Mouse (Mus musculus) left cerebral cortex, postnatal 4 days (tissue): ENCODE data around the gene Bmf. TPM values are rescaled to one million over a fixed set of nuclear protein-coding genes. Genes with fewer than 3 reads are reported as not detected.
A peak's percentile ranks its signal among the peaks of the same experiment; 100 is the strongest.
"Not testable (repeated sequence)": the region's sequence is repeated elsewhere in the genome, so short reads cannot be mapped to it uniquely, and the experiment has no call there.

Experiments
- DNase-seq: peaks from one replicate; pipeline ENCODE4 v3.0.0-alpha.2; 2022
- intact Hi-C: fragments of 180-260 bp; cut with DNase I; formaldehyde crosslinking; loops from one replicate; pipeline ENCODE4 v1.15.1; 2025
- total RNA-seq, 2 experiments: library from RNA; stranded (reverse); gene quantifications; 2 replicates each; pipeline ENCODE4 v1.2.3; 2021

Bmf gene
- total RNA-seq, result 1 to 10 TPM; 5.7 to 6.0 TPM

DNA sequence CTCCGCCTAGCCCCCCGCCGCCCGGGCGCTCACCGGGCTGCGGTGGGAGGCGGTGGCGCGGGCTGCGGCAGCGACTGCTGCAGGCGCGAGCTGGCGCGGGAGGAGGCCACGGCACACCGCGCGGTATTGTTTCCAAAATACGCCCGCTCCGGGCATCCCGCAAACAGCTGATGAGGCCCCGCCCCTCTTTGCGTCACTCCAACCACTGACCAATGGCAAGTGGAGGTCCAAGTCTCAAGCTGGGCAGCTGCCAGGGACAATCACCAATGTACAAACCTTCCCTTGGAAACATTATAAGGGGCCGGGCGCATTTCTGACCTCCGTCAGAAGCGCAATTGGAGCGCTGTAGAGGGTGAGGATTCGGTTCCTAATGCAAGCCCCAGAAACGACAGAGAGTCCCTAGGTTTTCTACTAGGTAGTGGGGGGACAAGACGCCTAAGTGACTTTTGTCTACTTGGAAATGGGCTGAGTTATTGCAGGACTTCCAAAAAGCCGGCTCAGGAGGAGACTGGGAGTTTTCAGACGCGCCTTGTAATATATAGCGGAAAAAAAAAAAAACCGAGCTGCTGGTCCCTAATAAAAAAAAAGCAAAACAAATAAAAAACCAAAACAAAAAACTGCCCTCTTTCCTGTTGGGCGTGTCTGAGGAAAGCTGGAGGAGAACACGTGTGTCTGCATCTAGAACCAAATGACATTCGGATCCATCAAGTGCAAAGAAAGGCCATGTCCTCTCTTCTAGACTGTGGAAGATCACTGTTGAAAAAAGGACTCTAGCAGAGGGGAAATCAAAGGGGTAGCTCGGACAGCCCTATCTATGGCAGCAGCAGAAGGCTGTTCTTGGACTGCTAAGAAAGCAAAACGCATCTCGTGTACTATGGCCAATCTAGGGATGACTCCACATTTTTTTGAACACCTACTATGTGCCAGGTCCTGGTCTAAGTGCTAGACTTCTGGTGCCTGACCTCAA is at the start of gene Bmf:
TSS of gene Bmf (minus strand) at position 181 of the 967 bp plus-strand sequence.
- intact Hi-C loops, result no loop called here

DNA sequence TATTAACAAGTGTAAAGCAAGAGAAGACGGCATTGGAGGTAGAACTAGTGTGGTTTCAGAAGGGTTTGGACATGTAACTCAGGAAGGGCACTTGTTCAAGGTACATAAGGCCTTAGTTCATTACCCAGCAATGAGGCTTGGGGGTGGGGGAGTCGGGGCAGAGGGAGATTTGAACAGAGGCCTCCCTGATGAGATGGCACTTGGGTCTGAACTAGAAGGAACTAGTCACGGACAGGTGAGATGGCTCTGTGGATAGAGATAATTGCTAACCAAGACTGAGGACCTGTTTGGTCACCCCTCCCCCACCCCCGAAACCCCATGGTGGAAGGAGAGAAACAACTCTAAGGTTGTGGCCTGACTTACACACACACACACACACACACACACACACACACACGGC is 49.6 kb upstream of the Bmf start:
- DNase-seq, result no peak
- intact Hi-C loops, result no loop called here

More for the DNA sequence above, at the start of gene Bmf:
- DNase-seq, result peak; percentile 100

DNA sequence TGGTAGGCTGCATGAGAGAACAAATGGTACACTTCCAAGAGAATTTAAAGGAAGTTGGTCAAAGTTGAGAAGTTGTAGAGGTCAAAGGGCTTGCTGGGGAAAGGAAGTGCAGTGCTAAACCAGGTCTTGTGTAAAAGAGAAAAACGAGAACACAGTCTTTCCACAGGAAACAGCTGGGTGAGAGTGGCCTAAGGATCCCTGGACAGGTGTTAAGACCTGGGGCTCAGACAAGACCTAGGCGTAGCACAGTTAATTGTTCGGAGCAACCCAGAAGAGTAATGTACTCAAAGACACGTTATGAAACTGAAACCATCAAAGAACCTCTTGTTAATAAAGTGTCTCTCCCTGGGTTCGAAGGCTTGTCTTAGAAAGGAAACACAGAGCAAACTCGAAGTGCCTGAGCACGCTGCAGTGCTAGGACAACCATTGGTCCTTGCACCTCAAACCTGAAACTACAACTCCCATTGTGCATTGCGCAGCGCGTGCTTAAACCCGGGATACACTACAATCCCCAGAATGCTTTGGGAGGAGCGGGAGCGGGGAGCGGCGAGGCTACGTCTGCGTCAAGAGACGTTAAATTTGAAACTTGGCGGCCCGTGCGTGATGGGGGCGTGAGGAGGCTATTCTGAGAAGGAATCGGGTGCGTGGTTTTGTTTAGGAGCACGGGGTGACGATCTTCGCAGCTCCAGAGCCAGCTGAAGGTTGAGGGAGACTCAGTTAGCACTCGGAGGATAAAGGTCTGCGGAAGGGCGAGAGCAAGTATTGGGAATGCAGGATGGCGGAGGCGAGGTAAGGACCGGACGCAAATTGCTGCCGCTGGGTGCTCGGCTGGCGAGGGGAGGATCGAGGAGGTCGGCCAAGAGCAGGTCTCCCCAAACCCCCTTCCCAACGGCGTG is 48.4 kb upstream of the Bmf start, which contains the start of gene Bub1b:
TSS of gene Bub1b (plus strand) at position 539 of the 896 bp plus-strand sequence.
- DNase-seq, result peak; percentile 93
- intact Hi-C loops, result no loop called here

DNA sequence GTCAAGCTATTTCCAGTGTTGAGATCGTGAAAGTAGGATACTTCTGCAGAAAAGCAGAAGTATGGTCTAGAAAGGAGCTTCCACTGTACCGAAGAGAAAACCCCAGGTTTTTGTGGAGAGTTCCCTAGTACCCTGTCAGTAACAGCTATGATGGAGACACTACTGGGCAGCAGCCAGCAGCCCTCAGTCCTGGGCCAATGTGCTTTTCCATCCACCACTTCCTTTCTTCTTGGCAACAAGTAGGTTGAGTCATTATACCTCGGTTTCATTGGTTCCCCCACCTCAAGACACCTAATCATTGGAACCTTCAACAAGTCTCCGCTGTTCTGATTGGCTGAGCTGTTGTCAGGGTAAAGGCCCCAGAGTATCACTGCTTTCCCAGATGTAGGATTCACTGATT is 41.6 kb upstream of the Bmf start:
- intact Hi-C loops, result no loop called here
- DNase-seq, result no peak

DNA sequence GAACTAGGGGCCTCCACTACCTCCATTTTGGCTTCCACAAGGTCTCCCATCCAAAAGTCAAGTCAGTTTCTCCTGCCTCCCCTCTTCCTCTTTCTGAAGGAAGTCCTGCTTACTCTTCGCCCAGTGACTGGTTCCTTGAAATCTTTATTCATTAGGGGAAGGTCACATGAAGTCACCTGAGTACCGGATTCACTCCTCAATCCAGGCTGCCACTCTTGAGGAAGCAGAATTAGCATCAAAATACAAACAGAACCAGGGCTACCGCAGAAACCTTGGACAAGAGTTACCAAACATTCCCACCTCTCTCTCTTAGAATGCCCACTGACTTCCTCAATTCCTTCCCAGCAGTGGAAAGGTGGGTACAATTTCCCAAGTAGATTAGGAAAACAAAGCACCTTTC is 38.2 kb upstream of the Bmf start:
- intact Hi-C loops, result no loop called here
- no peak for DNase-seq

DNA sequence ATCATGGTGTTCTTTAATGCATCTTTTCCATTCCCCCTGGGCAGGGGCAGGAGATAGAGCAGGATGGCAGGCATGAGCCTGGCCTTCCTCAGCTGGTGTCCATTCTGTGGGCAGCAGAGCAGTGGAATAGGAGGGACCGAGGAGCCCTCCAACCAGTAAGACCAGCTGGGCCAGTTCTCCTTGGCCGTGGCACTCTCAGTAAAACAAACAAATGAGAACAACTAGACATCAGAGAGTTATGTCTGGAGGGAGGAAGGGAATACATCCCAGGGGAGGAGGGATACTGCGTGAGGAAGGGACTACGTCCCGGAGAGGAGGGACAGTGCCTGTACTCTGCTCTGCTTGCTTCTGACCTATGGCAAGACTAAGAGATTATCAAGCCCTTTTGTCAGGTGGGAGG is 36.5 kb upstream of the Bmf start:
- intact Hi-C loops, result no loop called here
- DNase-seq, result no peak

DNA sequence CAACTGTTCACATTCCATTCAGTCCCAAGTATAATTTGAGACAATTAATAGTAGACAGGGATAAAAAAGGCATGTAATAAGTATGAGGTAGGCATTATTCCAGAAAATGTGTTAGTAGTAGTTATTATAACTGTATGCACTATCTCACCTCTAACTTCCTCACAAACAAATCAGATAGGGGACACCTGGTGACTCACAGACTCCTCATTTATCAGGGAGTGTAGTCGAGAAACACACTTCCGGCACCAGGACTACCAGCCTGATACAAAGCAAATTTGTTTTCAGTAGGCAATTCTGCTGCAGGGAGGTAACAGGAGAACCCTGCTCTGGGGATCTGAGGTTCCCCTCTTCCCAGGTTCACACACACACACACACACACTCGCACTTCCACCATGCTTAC is 23.6 kb upstream of the Bmf start:
- intact Hi-C loops, result no loop called here

DNA sequence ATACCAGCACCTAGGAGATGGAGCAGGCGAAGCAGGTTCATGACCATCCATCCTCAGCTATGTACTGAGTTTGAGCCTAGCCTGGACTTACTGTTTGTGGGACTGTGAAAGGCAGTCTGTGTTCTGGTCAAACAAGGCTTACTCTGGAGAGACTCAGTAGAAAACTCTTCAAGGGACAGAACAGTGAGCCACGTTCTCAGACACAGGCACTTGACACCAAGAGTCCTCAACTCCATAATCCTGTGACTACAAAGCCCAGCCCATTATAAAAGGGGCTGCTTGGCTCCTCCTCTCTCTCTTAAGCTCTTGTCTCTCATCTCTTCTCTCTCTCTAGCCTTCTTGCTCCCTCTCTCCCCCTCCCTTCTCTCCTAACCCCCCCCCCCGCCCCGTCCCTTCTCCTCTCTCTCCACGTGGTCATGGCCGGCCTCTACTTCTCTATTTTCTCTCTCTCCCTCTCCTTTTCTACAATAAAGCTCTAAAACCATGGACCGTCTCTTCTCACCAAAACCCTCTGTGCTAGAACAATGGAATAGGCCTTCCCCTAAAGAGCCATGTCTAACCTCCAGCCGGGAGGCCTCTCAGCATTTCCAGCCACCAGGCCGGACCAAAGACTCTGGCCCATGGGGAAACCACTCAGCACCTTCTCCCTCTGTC is 22.8 kb upstream of the Bmf start:
- DNase-seq, result no peak
- intact Hi-C loops, result no loop called here

More for the DNA sequence above, 23.6 kb upstream of the Bmf start:
- no peak for DNase-seq

DNA sequence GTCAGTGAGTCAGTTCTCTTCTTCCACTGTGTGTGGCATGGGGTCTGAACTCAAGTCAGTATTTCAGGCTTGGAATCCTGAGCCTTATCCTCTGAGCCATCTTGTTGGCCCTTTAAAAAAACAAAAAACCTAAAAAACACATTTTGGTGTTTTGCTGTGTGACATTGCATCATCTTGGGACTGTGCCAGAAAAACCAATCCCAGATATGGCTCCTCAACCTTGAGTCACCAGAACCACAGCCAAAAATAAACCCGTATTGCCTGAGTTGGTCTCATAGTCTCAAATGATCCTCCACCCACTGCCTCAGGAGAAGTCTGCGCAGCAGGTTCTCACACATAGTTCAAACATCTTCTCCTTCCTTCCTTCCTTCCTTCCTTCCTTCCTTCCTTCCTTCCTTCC is 21.5 kb upstream of the Bmf start:
- DNase-seq, result no peak
- intact Hi-C loops, result no loop called here

DNA sequence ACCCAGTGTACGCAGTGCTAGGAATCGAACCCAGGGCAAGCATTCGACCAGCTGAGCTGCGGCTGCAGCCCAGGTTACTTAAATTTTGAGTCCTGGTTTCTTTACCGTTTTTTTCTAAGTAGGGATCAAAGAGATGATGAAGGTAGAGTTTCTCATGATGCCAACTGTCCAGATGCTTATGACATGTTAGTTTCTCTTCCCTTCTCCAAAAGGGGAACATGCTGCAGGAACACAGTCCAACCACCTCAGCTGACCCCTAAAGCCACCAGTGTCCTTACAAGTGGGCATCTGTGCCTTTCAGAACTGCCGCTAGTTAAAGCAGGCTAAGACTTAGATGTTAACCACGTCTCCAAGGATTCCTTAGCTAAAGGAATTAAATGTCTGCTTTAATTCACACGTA is 17.7 kb upstream of the Bmf start:
- DNase-seq, result no peak

DNA sequence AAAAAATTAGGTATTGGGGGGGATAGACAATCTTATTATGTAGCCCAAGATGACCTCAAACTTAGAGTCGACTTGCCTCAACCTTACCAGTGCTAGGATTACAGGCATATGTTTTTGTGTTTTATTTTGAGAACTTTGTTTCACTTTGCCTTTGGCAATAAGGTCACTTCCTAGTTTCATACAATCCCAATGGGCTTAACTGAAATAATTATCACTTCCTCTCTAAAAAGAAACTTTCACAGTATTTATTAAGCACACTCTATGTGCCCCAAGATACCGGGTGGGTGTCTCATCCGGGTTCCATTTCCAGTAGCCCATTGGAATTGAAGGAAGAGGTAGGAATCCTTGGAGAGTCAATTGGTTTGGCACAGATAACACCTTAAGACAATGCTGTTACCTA is 12.9 kb upstream of the Bmf start:
- no peak for DNase-seq
- intact Hi-C loops, result no loop called here

More for the DNA sequence above, 17.7 kb upstream of the Bmf start:
- intact Hi-C loops, result no loop called here

DNA sequence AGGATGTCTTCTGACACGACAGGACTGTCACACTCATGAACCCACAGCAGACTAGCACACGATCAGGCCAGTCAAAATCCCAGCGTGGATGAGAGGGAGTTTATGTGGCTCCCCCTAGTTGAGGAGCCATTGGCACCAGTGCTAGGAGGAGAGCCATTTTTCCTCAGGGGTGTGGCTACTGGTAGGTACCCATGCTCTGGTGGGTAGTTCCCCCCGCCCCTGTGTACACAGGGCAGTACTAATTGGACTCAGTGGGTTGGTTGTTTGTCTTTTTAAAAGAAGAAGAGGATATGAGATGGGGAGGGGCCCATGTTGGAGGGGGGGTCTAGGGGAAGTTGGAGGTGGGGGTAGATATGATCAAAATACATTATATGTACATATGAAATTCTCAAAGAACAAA is 12.5 kb upstream of the Bmf start:
- DNase-seq, result no peak
- intact Hi-C loops, result no loop called here

DNA sequence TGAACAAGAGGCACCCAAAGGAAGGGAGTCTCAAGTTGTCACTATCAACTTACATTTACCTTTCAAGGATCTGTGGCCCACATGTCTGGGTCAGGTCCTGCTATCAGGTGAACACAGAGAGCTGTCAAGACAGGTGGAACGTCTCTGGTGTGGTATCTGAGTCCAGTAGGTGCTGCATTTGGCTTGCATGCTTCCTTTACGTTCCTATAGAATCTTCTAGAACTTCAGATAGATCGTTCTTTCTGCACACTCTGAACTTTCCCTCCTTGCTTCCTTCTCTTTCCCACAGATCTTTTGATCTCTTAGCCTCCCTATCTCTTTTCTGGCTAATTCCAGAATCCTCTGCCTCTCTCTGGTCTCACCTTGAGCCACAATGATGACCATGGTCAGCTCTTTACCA is 8.9 kb upstream of the Bmf start:
- DNase-seq, result no peak
- intact Hi-C loops, result no loop called here

DNA sequence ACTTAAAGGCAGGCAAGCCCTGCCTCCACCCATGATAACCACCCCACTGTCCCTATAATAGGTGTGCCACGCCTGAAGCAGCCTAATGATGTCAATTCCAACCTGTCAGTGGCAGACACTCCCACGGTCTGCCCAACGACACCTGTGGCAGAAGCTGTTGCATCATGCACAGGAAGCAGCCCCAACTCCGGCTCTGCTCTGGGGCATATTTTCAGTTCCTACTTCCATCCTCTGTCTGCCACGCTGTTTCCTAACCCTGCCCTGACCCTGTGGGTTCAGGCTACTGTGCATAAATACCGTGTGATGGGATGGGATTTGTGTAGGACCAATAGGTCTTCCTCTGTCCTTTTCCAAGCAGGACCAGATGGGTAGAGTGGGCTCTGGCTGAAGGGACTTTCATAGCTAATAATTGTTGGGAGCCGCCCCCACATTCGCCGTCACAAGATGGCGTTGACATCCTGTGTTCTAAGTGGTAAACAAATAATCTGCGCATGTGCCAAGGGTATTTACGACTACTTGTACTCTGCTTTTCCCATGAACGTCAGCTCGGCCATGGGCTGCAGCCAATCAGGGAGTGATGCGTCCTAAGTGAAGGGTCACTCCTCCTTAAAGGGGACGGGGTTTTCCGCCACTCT is 5.0 kb upstream of the Bmf start:
- intact Hi-C loops, DNase-seq: not testable (repeated sequence)

DNA sequence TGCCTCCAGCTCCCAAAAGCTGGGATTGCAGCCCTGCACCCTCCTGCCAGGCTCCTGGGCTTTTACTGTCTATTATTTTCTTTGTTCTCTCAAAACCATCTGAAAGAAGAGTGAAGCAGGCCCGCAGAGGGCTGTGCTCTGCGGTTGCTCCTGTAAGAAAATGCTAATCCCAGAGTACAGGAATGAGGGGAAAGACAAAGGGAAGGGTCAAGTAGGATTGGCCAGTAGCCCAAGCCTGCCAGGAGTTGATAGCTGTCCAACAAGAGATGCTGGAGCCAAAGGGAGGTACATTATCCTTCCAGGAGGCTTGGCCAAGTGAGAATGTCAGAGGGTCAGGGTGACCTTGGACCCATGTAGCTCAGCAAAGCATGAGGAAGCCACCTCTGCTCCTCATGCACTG is 2.1 kb upstream of the Bmf start:
- intact Hi-C loops, result no loop called here
- DNase-seq, result no peak

DNA sequence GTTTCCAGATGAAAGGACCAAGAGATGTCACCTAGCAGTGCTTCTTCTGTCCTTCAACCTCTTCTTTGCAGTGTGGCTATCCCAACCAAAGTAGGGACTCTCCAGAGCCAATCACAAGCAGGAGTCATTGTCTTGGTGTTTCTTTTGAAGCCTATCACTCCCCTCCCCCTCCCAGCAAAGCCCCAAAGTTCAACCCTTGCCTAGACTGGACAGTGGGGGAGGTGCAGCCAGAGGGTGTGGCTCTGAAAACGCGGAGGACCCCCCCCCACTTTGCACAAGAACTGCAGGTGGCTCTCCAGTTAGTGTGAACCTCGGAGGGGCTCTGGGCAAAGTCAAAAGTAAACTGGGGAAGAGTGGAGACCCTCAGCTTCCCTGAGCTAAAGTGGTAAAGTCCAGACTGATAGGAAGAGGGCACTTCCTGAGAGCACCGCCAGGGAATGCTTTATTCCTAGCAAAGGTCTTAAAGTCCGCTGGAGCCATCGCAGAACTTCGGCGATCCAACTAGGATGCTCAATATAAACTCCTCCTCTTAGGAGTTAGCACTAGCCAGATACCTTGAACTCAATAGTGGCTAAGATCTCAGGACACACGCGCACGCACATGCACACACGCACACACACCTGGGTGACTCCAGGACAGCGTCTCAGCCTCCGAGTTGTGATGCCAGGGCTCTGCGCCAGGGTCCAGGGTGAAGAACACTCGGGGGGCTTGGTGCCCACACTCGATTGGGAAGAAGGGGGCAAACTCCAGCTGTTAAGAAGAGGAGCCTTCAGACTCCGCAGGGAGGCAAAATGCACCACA is 866 bp downstream of the Bmf start:
- no peak for DNase-seq
- intact Hi-C loops, result no loop called here

DNA sequence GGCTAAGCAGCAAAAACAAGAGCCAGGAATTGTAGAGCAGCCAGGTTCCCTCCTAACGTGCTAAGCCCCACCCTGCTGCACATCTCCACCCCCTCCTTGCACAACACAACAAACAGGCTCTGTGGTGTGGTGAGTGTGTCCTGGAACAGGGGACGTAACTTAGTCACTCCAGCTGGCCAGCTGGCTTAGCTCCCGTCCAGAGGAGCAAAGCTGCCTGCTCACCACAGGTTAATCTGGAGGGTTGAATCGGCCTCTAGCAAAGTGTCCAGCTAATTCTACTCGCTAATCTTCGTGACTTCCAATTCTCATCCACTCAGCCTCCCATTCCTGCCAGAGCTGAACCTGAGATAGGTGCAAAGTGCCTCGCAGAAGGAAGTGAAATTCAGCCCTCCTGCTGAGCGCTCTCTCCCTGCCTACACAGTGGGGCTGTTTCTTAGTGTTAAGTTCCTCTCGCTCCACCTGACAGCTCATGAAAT is 1.9 kb downstream of the Bmf start:
- DNase-seq, result no peak
- intact Hi-C loops, result no loop called here

DNA sequence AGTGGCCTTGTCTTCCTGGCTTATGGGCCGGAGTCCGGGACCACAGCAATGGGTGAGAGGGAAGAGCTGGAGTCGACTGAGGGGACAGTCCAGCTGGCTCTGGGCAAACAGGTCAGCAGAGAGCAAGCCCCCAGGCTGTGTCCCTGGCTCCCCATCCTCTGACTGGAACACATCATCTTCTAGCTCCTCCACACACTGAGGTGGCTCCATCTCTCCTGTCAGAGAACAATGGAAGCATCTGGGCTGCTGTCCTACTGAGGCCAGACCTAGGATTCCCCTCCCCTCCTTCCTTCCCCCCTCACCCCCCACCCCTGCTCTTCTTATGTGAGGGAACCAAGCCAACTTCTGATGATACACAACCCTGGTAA is 2.7 kb downstream of the Bmf start:
- intact Hi-C loops, result no loop called here
- no peak for DNase-seq

DNA sequence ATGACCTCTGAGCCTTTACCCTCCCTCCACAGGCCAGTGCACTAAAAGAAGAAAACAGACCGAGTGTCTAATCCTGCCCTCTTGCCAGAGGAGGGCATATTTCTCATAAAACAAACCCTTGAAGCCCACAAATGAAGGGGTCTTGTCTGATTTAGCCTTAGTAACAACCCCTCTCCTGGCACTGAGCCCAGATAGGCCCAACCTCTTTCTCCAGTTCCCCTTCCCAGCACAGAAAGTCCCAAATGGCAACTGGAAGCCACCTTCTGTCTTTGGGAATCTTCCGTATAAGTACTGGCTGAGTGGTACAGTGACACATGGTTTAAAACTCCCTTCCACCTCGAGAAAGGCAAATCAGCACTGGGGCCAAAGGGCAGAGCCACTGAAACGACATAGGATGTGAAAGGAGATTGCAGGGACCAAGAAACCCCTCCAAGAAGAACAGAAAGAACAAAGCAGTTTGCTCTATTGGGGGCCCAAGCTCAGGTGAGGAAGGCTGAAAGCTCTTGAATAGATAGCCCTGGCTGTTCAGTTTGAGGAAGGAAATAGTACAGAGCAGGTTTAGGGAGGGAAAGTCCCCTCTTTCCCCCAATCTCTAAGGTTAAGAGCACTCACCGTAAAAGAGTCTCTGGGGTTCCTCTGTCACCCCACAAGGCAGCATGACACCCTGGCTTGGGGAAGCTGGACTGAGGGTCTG is 3.2 kb downstream of the Bmf start:
- DNase-seq, result no peak
- intact Hi-C loops, result no loop called here
